Mouse (Mus musculus) adrenal gland, postnatal 14 days (tissue): Measurements from ENCODE around the gene Hspbap1. TPM values are rescaled to one million over a fixed set of nuclear protein-coding genes. Genes with fewer than 3 reads are reported as not detected.

Experiments
- DNase-seq: peaks from one replicate; pipeline ENCODE4 v3.0.0; 2021; ENCODE audit warnings: mixed read lengths
- total RNA-seq: library from RNA; stranded (reverse); gene quantifications from 2 replicates; pipeline ENCODE4 v1.2.3, GENCODE M21; 2021

The Hspbap1 gene
- total RNA-seq, 1 experiment from 2014 or later: 5.3 TPM

- no peak for DNase-seq
These were observed 6.4 kb upstream of the Hspbap1 start for GRCm38 (mm10) chr16:35763590-35764296.

- DNase-seq: no peak
These were observed 5.2 kb upstream of the Hspbap1 start for GRCm38 (mm10) chr16:35764941-35765340.

GRCm38 (mm10) chr16:35765449-35765848 lies 4.7 kb upstream of the Hspbap1 start:
- no peak for DNase-seq

- no peak for DNase-seq
These were observed 3.8 kb upstream of the Hspbap1 start for GRCm38 (mm10) chr16:35766366-35766765.

GRCm38 (mm10) chr16:35768469-35768784 lies 1.7 kb upstream of the Hspbap1 start:
- no peak for DNase-seq

- DNase-seq: peak; percentile 87
These were observed 1.2 kb upstream of the Hspbap1 start, which contains the start of gene Dirc2 for GRCm38 (mm10) chr16:35768785-35769642. Gene Dirc2 (minus strand): TSS chr16:35769356.

- DNase-seq: no peak
These were observed 966 bp downstream of the Hspbap1 start for GRCm38 (mm10) chr16:35771141-35771540.

- DNase-seq: no peak
These were observed 1.4 kb downstream of the Hspbap1 start for GRCm38 (mm10) chr16:35771606-35772005.

- no peak for DNase-seq
These were observed 2.4 kb downstream of the Hspbap1 start for GRCm38 (mm10) chr16:35772598-35772997.

GRCm38 (mm10) chr16:35775835-35776234 lies 5.7 kb downstream of the Hspbap1 start:
- DNase-seq: no peak

- DNase-seq: no peak
These were observed 6.6 kb downstream of the Hspbap1 start for GRCm38 (mm10) chr16:35776737-35777136.

GRCm38 (mm10) chr16:35777768-35778167 lies 7.6 kb downstream of the Hspbap1 start:
- no peak for DNase-seq

- DNase-seq: no peak
These were observed 9.5 kb downstream of the Hspbap1 start for GRCm38 (mm10) chr16:35779681-35780080.

- DNase-seq: no peak
These were observed 10.9 kb downstream of the Hspbap1 start for GRCm38 (mm10) chr16:35781096-35781495.

- DNase-seq: no peak
These were observed 11.5 kb downstream of the Hspbap1 start for GRCm38 (mm10) chr16:35781651-35782050.

GRCm38 (mm10) chr16:35782451-35783206 lies 12.5 kb downstream of the Hspbap1 start:
- no peak for DNase-seq

- DNase-seq: no peak
These were observed 13.0 kb downstream of the Hspbap1 start for GRCm38 (mm10) chr16:35783207-35783573.

GRCm38 (mm10) chr16:35784134-35784725 lies 14.1 kb downstream of the Hspbap1 start:
- DNase-seq: no peak

- DNase-seq: no peak
These were observed 17.0 kb downstream of the Hspbap1 start for GRCm38 (mm10) chr16:35787163-35787562.

GRCm38 (mm10) chr16:35787568-35788189 lies 17.5 kb downstream of the Hspbap1 start:
- no peak for DNase-seq

GRCm38 (mm10) chr16:35788330-35788729 lies 18.2 kb downstream of the Hspbap1 start:
- DNase-seq: no peak

GRCm38 (mm10) chr16:35791962-35792521 lies 21.9 kb downstream of the Hspbap1 start:
- DNase-seq: no peak
